Mouse (Mus musculus): Measurements from ENCODE around the gene Sirt7. TPM values are rescaled to one million over a fixed set of nuclear protein-coding genes. Genes with fewer than 3 reads are reported as not detected.
A peak's percentile ranks its signal among the peaks of the same experiment; 100 is the strongest.

Sirt7 gene
- polyA plus RNA-seq, 1 experiment = 78.5 TPM

DNA sequence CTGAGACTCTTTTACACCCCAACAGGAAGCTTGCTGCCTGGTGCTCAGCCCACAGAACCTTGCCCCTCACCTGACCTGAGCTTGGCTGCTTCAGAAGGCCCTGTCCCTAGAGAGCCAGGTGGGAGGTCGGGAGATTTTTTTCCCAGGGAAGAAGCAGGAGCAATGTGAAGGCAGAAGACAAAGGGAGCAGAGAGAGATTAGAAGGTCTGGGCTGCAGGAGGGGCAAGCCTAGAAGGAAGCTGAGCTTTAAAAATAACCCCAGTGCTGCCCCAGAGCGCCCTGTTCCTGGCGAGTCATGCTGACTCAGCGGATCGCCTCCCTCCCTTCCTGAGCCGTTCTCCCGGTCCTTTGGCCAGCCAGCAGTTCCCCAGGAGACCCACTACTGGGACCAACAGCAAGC lies 4.9 kb upstream of the Sirt7 start:
- Histone ChIP-seq H3K27ac (ENCODE audit: insufficient read depth, low read depth, low read length) (peak overlapping the region; percentile 95), H3K4me3 (ENCODE audit: insufficient read depth, low read length) (peak overlapping the region; percentile 62), H3K4me1 (ENCODE audit: control insufficient read depth, insufficient read depth, low read length) (peaks cover 51% of the 10 kb centered on the region)
- TF ChIP-seq POLR2A (IDR thresholded peaks at IDR 0.05; ENCODE audit: borderline replicate concordance, low read depth, low read length) (no peak; the same call in 1 of the 2 replicates), CTCF (IDR thresholded peaks at IDR 0.05; ENCODE audit: low read depth, low read length) (no peak)

DNA sequence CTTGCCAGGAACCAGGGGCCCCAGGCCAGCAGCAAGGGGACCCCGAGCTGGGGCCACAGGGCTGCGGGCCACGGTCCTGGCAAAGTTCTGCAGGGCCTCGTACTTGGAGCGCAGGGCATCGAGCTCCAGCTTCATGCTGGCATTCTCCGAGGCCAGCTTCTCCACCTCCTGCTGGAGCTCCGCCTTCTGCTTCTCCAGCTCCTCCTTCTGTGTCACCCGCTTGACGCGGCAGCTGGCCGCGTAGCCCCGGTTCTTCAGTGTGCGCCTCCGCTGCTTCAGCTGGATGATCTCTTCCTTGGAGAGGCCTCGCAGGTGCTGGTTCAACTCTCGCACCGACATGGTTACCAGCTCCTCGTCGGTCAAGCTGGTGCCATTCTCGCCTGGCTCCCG lies 4.3 kb upstream of the Sirt7 start:
- peak overlapping the region; percentile 95 for H3K27ac ChIP-seq (ENCODE audit: insufficient read depth, low read depth, low read length)
- TF ChIP-seq POLR2A (IDR thresholded peaks at IDR 0.05; ENCODE audit: borderline replicate concordance, low read depth, low read length) = no peak
- no peak for TF ChIP-seq CTCF (IDR thresholded peaks at IDR 0.05; ENCODE audit: low read depth, low read length)
- peak overlapping the region; percentile 62 for H3K4me3 ChIP-seq (ENCODE audit: insufficient read depth, low read length)
- H3K4me1 ChIP-seq (ENCODE audit: control insufficient read depth, insufficient read depth, low read length) = peaks cover 46% of the 10 kb centered on the region

DNA sequence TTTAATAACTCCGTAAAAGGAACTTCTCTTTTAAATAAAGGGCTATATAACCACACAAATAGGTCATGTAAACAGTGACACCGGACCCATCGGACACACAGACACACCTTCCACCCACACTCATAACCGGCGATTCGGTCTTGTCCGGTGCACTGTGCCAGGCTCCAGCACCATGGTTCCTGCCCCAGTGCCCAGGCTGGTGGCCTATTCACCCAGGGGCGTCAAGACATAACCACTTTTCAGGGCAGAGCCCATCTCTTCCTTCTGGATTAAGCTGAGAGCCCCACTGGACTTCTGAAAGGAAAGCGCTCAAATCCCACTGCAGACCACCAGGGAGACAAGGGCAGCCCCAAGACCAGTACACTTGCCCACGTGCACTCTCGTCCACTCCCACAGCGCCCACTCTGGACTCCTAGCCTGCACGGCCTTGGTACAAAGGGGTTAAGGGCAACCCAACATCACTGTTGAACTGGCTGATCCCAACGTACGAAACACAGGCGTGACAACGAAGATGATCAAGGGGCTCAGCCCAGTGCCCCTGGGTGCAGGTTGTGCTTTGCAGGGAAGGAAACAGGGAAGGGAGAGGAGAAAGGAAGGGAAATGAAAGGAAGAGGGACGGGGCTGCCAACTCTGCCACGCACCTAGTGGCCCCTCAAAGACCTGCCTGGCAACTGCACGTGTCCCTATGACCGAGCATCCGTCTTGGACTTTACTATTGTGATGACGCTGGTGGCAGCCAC lies 3.7 kb upstream of the Sirt7 start:
- H3K4me3 ChIP-seq (ENCODE audit: insufficient read depth, low read length) = peak overlapping the region; percentile 62
- H3K4me1 ChIP-seq (ENCODE audit: control insufficient read depth, insufficient read depth, low read length) = peaks cover 43% of the 10 kb centered on the region
- TF ChIP-seq POLR2A (IDR thresholded peaks at IDR 0.05; ENCODE audit: borderline replicate concordance, low read depth, low read length) (no peak), CTCF (IDR thresholded peaks at IDR 0.05; ENCODE audit: low read depth, low read length) (no peak)
- H3K27ac ChIP-seq (ENCODE audit: insufficient read depth, low read depth, low read length) = peak overlapping the region; percentile 95

DNA sequence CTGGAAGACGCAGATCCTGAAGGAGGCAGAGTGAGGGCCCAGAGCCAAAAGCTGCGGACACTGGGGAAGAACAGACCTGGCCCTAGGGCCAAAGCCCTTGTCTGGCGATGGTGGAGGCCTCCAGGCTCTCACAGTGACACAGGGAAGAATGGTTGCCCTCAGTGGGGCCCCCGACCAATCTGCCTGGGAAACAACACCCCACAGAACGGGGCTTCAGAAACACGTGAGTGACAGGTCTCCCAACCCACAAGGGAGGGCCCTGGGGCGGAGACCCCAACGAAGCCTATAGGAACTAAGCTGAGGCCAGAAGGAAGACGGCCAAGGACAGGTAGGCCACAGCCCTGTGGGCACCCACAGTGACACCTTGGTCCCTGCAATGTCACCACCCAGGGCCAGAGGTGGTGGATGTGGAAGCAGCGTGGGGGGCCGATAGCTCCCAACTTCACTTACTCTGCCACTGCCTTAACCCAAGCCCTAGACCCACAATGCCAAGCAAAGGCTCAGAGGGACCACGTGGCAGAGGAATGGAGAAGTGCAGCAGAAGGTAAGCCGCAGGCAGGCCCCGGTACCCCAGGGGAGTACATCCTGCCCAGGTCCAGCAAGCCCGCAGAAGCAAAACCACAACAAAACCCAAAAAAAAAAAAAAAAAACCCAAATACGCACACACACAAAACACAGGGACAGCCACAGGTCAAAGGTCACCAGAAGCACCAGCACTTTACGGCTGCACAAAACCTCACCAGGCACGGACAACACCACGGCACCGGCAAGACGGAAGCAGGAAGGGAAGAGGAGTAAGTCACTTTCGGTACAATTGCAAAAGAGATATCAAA lies 2.6 kb upstream of the Sirt7 start:
- peak overlapping the region; percentile 30 for H3K4me3 ChIP-seq (ENCODE audit: insufficient read depth, low read length)
- peak overlapping the region; percentile 50 for H3K27ac ChIP-seq (ENCODE audit: insufficient read depth, low read depth, low read length)
- peaks cover 43% of the 10 kb centered on the region for H3K4me1 ChIP-seq (ENCODE audit: control insufficient read depth, insufficient read depth, low read length)
- TF ChIP-seq POLR2A (IDR thresholded peaks at IDR 0.05; ENCODE audit: borderline replicate concordance, low read depth, low read length) = no peak
- TF ChIP-seq CTCF (IDR thresholded peaks at IDR 0.05; ENCODE audit: low read depth, low read length) = no peak

- H3K27ac ChIP-seq (ENCODE audit: insufficient read depth, low read depth, low read length) = peak overlapping the region; percentile 50; the same call in 1 of the 2 replicates
- peaks cover 43% of the 10 kb centered on the region for H3K4me1 ChIP-seq (ENCODE audit: control insufficient read depth, insufficient read depth, low read length)
- H3K4me3 ChIP-seq (ENCODE audit: insufficient read depth, low read length) = no peak overlapping the region
- TF ChIP-seq CTCF (IDR thresholded peaks at IDR 0.05; ENCODE audit: low read depth, low read length) = no peak
- no peak for TF ChIP-seq POLR2A (IDR thresholded peaks at IDR 0.05; ENCODE audit: borderline replicate concordance, low read depth, low read length)
Measured at GRCm38 (mm10) chr11:120626785-120627467, 1.9 kb upstream of the Sirt7 start.

GRCm38 (mm10) chr11:120624680-120625111 lies 344 bp downstream of the Sirt7 start:
- H3K4me1 ChIP-seq (ENCODE audit: control insufficient read depth, insufficient read depth, low read length) = peaks cover 39% of the 10 kb centered on the region
- TF ChIP-seq CTCF (IDR thresholded peaks at IDR 0.05; ENCODE audit: low read depth, low read length) (no peak), POLR2A (IDR thresholded peaks at IDR 0.05; ENCODE audit: borderline replicate concordance, low read depth, low read length) (no peak)
- H3K4me3 ChIP-seq (ENCODE audit: insufficient read depth, low read length) = peak overlapping the region; percentile 72
- H3K27ac ChIP-seq (ENCODE audit: insufficient read depth, low read depth, low read length) = peak overlapping the region; percentile 56

- no peak for TF ChIP-seq POLR2A (IDR thresholded peaks at IDR 0.05; ENCODE audit: borderline replicate concordance, low read depth, low read length)
- TF ChIP-seq CTCF (IDR thresholded peaks at IDR 0.05; ENCODE audit: low read depth, low read length) = no peak; the same call in 1 of the 2 replicates
- Histone ChIP-seq H3K4me1 (ENCODE audit: control insufficient read depth, insufficient read depth, low read length) (peaks cover 38% of the 10 kb centered on the region), H3K4me3 (ENCODE audit: insufficient read depth, low read length) (peak overlapping the region; percentile 72), H3K27ac (ENCODE audit: insufficient read depth, low read depth, low read length) (peak overlapping the region; percentile 56)
Measured at GRCm38 (mm10) chr11:120623961-120624679, 920 bp downstream of the Sirt7 start.

DNA sequence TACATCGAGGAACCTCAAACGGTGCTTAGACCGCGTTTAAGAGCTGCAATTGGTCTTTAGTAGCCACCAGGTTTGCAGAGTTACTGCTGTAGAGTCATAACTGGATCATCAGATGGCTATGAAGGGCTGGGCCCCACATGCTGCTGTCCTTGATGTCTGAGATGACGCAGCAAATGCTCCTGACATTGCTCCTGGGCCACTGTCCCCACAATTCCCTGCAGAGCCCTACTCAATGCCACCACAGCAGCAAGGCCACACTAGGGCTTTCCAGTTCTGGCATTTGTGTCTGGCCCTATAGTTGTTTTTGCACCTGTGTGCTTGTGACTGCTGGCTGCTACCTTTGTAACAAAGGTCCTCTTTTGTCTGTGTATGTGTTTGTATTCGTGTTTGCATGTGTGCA lies 2.2 kb downstream of the Sirt7 start:
- no peak for TF ChIP-seq POLR2A (IDR thresholded peaks at IDR 0.05; ENCODE audit: borderline replicate concordance, low read depth, low read length)
- TF ChIP-seq CTCF (IDR thresholded peaks at IDR 0.05; ENCODE audit: low read depth, low read length) = no peak
- Histone ChIP-seq H3K4me3 (ENCODE audit: insufficient read depth, low read length) (no peak overlapping the region), H3K27ac (ENCODE audit: insufficient read depth, low read depth, low read length) (no peak overlapping the region), H3K4me1 (ENCODE audit: control insufficient read depth, insufficient read depth, low read length) (peaks cover 31% of the 10 kb centered on the region)

DNA sequence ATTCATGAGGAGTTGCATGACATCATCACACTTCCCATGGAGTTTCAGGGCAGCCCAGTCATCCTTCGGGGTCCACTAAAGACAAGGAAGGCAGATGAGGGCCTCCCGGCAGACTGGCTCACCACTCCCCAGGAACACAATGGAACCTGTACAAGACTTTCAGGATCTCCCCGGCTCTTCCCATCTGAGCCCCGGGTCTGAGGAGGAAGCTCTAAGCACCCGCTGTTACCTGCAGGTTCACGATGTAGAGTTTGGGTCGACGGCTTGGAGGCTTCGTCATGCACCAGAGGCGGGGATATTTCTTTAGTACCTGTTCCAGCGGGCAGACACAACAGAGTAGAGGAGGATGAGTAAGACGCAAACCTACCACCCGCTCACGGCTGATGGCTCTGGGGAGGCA lies 4.8 kb downstream of the Sirt7 start:
- Histone ChIP-seq H3K27ac (ENCODE audit: insufficient read depth, low read depth, low read length) (no peak overlapping the region), H3K4me1 (ENCODE audit: control insufficient read depth, insufficient read depth, low read length) (peaks cover 18% of the 10 kb centered on the region), H3K4me3 (ENCODE audit: insufficient read depth, low read length) (no peak overlapping the region)
- no peak for TF ChIP-seq CTCF (IDR thresholded peaks at IDR 0.05; ENCODE audit: low read depth, low read length)
- TF ChIP-seq POLR2A (IDR thresholded peaks at IDR 0.05; ENCODE audit: borderline replicate concordance, low read depth, low read length) = no peak
